Mouse (Mus musculus): ENCODE results near the gene Nebl.
"Not testable (repeated sequence)": the region's sequence is repeated elsewhere in the genome, so short reads cannot be mapped to it uniquely, and the experiment has no call there.

Nebl gene

GRCm38 (mm10) chr2:17390513-17391200 lies 340.6 kb downstream of the Nebl start:
- DNase-seq: no peak

- DNase-seq: no peak
Observed at GRCm38 (mm10) chr2:17389886-17390285, 341.4 kb downstream of the Nebl start.

GRCm38 (mm10) chr2:17389379-17389778 lies 341.9 kb downstream of the Nebl start:
- no peak for DNase-seq

GRCm38 (mm10) chr2:17382227-17382626 lies 349.0 kb downstream of the Nebl start:
- DNase-seq: no peak

- no peak for DNase-seq
Observed at GRCm38 (mm10) chr2:17375916-17376315, 355.3 kb downstream of the Nebl start.

- DNase-seq: no peak
Observed at GRCm38 (mm10) chr2:17365671-17366070, 365.6 kb downstream of the Nebl start.

GRCm38 (mm10) chr2:17364971-17365548 lies 366.2 kb downstream of the Nebl start:
- no peak for DNase-seq

- no peak for DNase-seq
Observed at GRCm38 (mm10) chr2:17363337-17364216, 367.7 kb downstream of the Nebl start.

- DNase-seq: no peak
Observed at GRCm38 (mm10) chr2:17362181-17362580, 369.1 kb downstream of the Nebl start.

GRCm38 (mm10) chr2:17344643-17345042 lies 386.6 kb downstream of the Nebl start:
- DNase-seq: no peak

GRCm38 (mm10) chr2:17335451-17335850 lies 395.8 kb downstream of the Nebl start:
- peak; percentile 14 for DNase-seq

GRCm38 (mm10) chr2:17326590-17326989 lies 404.7 kb downstream of the Nebl start:
- DNase-seq: no peak

- no peak for DNase-seq
Observed at GRCm38 (mm10) chr2:17316850-17317249, 414.4 kb downstream of the Nebl start.

GRCm38 (mm10) chr2:17301379-17301778 lies 429.9 kb downstream of the Nebl start:
- DNase-seq: no peak

- no peak for DNase-seq
Observed at GRCm38 (mm10) chr2:17297496-17297895, 433.8 kb downstream of the Nebl start.

- not testable (repeated sequence) for DNase-seq
Observed at GRCm38 (mm10) chr2:17295257-17295656, 436.0 kb downstream of the Nebl start.
